Mouse (Mus musculus) liver, embryonic 14.5 days (tissue): ENCODE data around the gene Capn11.

Source experiments
- CTCF ChIP-seq: IDR thresholded peaks from 2 replicates; pipeline ENCODE4 v1.5.1; 2016; ENCODE audit warnings: antibody characterized with exemption, low read depth, control low read depth
- EP300 ChIP-seq: IDR thresholded peaks from 2 replicates; pipeline ENCODE4 v1.6.1; 2016; ENCODE audit warnings: antibody characterized with exemption, low read depth

GRCm38 (mm10) chr17:45671821-45672220 is 12.7 kb upstream of the Capn11 start:
- TF ChIP-seq EP300 (no peak), CTCF (peak; percentile 55; the same call in 1 of the 2 replicates)
